Mouse (Mus musculus): ENCODE results near the gene Fam227b.

- no peak for TF ChIP-seq CTCF (IDR thresholded peaks at IDR 0.05; ENCODE audit: low read depth, low read length)
- TF ChIP-seq POLR2A (IDR thresholded peaks at IDR 0.05; ENCODE audit: borderline replicate concordance, low read depth, low read length), result no peak
Measured at GRCm38 (mm10) chr2:126041237-126041636, 110.6 kb downstream of the Fam227b start.

Data from bone marrow macrophage, adult 2 months (primary cell).